Mouse (Mus musculus): ENCODE data around the gene Ptpn3. TPM values are rescaled to one million over a fixed set of nuclear protein-coding genes. Genes with fewer than 3 reads are reported as not detected.
A peak's percentile ranks its signal among the peaks of the same experiment; 100 is the strongest.
"Not testable (repeated sequence)": the region's sequence is repeated elsewhere in the genome, so short reads cannot be mapped to it uniquely, and the experiment has no call there.

The Ptpn3 gene
- total RNA-seq, 2 experiments from 2014 or later, result 29.8 to 77.3 TPM

GRCm38 (mm10) chr4:57228601-57229520, 72.8 kb downstream of the Ptpn3 start:
- TF ChIP-seq CTCF (IDR thresholded peaks at IDR 0.05), result no peak
- Histone ChIP-seq H3K27ac (peak overlapping the region; percentile 48), H3K4me3 (peak overlapping the region; percentile 13; the same call in 1 of the 2 replicates)
- intact Hi-C loops (cut with DNase I), result no loop called here
- no peak for DNase-seq

- no peak overlapping the region for H3K4me3 ChIP-seq
- H3K27ac ChIP-seq, result no peak overlapping the region
- peak; percentile 43 for TF ChIP-seq CTCF (IDR thresholded peaks at IDR 0.05)
- no peak for DNase-seq
- intact Hi-C loops (cut with DNase I), result no loop called here
Measured at GRCm38 (mm10) chr4:57224776-57225175, 76.9 kb downstream of the Ptpn3 start.

GRCm38 (mm10) chr4:57217746-57218145, 83.9 kb downstream of the Ptpn3 start:
- intact Hi-C loops (cut with DNase I), result no loop called here
- Histone ChIP-seq H3K27ac (no peak overlapping the region), H3K4me3 (no peak overlapping the region)
- DNase-seq, result no peak
- no peak for TF ChIP-seq CTCF (IDR thresholded peaks at IDR 0.05)

GRCm38 (mm10) chr4:57216535-57216934, 85.1 kb downstream of the Ptpn3 start:
- intact Hi-C loops (cut with DNase I), result no loop called here
- no peak for DNase-seq
- Histone ChIP-seq H3K4me3 (no peak overlapping the region), H3K27ac (no peak overlapping the region)
- peak; percentile 40 for TF ChIP-seq CTCF (IDR thresholded peaks at IDR 0.05)

- TF ChIP-seq CTCF (IDR thresholded peaks at IDR 0.05), result no peak
Measured at GRCm38 (mm10) chr4:57214852-57215251, 86.8 kb downstream of the Ptpn3 start.

GRCm38 (mm10) chr4:57214114-57214513, 87.5 kb downstream of the Ptpn3 start:
- TF ChIP-seq CTCF (IDR thresholded peaks at IDR 0.05), result no peak
- intact Hi-C loops (cut with DNase I), result no loop called here
- Histone ChIP-seq H3K4me3 (no peak overlapping the region), H3K27ac (no peak overlapping the region)
- DNase-seq, result no peak

More at GRCm38 (mm10) chr4:57214852-57215251, 86.8 kb downstream of the Ptpn3 start:
- Histone ChIP-seq H3K27ac (no peak overlapping the region), H3K4me3 (no peak overlapping the region)
- DNase-seq, result no peak
- intact Hi-C loops (cut with DNase I), result no loop called here

- no peak for DNase-seq
- no peak overlapping the region for H3K4me3 ChIP-seq
- intact Hi-C loops (cut with DNase I), result no loop called here
- H3K27ac ChIP-seq, result no peak overlapping the region
- no peak for TF ChIP-seq CTCF (IDR thresholded peaks at IDR 0.05)
Measured at GRCm38 (mm10) chr4:57211706-57212105, 89.9 kb downstream of the Ptpn3 start.

GRCm38 (mm10) chr4:57205908-57206307, 95.7 kb downstream of the Ptpn3 start:
- Histone ChIP-seq H3K27ac (no peak overlapping the region), H3K4me3 (no peak overlapping the region)
- TF ChIP-seq CTCF (IDR thresholded peaks at IDR 0.05), result no peak
- intact Hi-C loops (cut with DNase I), result no loop called here
- DNase-seq, result no peak

GRCm38 (mm10) chr4:57204780-57205179, 96.9 kb downstream of the Ptpn3 start:
- no peak for TF ChIP-seq CTCF (IDR thresholded peaks at IDR 0.05)
- intact Hi-C loops (cut with DNase I), result no loop called here
- DNase-seq, result peak; percentile 89
- H3K27ac ChIP-seq, result peak overlapping the region; percentile 89
- no peak overlapping the region for H3K4me3 ChIP-seq

GRCm38 (mm10) chr4:57202660-57203361, 98.8 kb downstream of the Ptpn3 start:
- peak; percentile 75 for DNase-seq
- peak overlapping the region; percentile 89 for H3K27ac ChIP-seq
- peak; percentile 44; the same call in 1 of the 2 replicates for TF ChIP-seq CTCF (IDR thresholded peaks at IDR 0.05)
- intact Hi-C loops (cut with DNase I), result no loop called here
- no peak overlapping the region; the same call in 1 of the 2 replicates for H3K4me3 ChIP-seq

GRCm38 (mm10) chr4:57202132-57202531, 99.5 kb downstream of the Ptpn3 start:
- intact Hi-C loops (cut with DNase I), result no loop called here
- Histone ChIP-seq H3K4me3 (no peak overlapping the region; the same call in 1 of the 2 replicates), H3K27ac (peak overlapping the region; percentile 89)
- DNase-seq, result peak; percentile 28
- TF ChIP-seq CTCF (IDR thresholded peaks at IDR 0.05), result no peak

- Histone ChIP-seq H3K4me3 (no peak overlapping the region), H3K27ac (no peak overlapping the region)
- no peak for DNase-seq
- intact Hi-C loops (cut with DNase I), result no loop called here
- TF ChIP-seq CTCF (IDR thresholded peaks at IDR 0.05), result no peak
Measured at GRCm38 (mm10) chr4:57200661-57201060, 101.0 kb downstream of the Ptpn3 start.

GRCm38 (mm10) chr4:57198666-57199393, 102.8 kb downstream of the Ptpn3 start:
- DNase-seq; H3K27ac ChIP-seq; H3K4me3 ChIP-seq; intact Hi-C loops (cut with DNase I): not testable (repeated sequence)
